Mouse (Mus musculus) E14TG2a.4 (cell line): ENCODE results near the gene Wwc2.
A peak's percentile ranks its signal among the peaks of the same experiment; 100 is the strongest.

ENCODE experiments used
- H3K27me3 ChIP-seq: 2 replicates; pipeline ENCODE4 v1.6.1; 2014; ENCODE audit warnings: low read length, control low read depth; ENCODE audit not compliant: insufficient read depth
- H3K36me3 ChIP-seq: 2 replicates; pipeline ENCODE4 v1.6.1; 2014; ENCODE audit warnings: low read length, control low read depth; ENCODE audit not compliant: insufficient read depth
- H3K4me1 ChIP-seq: replicated peaks from 2 replicates; pipeline ENCODE4 v1.6.1; 2014; ENCODE audit warnings: low read depth, low read length, control low read depth
- H3K4me3 ChIP-seq: replicated peaks from 2 replicates; pipeline ENCODE4 v1.5.1; 2014; ENCODE audit warnings: mild to moderate bottlenecking, low read length
- H3K9me3 ChIP-seq: 2 replicates; pipeline ENCODE4 v1.6.1; 2014; ENCODE audit warnings: low read length, control low read depth
- CTCF ChIP-seq: conservative IDR thresholded peaks from 2 replicates; pipeline ENCODE4 v1.5.1; 2014; ENCODE audit warnings: low read length
- NANOG ChIP-seq: IDR thresholded peaks from 2 replicates; pipeline ENCODE4 v1.6.1; 2014; ENCODE audit warnings: borderline replicate concordance, low read length, mixed read lengths
- POU5F1 ChIP-seq: IDR thresholded peaks from 2 replicates; pipeline ENCODE4 v1.6.1; 2014; ENCODE audit warnings: low read length, borderline replicate concordance

Gene Wwc2

DNA sequence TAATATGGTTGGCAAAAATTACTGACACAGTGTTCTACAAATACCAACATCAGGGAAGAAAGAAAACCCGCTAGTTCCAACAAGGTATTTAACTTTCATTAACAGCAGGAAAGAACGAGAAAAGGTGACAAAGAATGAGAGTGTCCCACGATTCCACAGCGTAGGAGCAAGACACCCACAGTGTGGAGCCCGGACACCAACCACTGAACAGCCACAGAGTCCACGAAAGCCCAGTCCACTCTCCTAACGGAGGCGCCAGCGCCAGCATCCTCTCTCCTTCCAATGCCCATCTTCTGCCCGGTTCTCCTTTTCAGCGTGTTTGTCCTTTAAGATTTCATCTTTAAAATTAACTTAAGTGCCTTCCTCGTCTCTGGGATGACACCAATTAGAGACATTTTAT lies 61.1 kb downstream of the Wwc2 start:
- TF ChIP-seq NANOG (no peak), POU5F1 (no peak), CTCF (no peak)
- Histone ChIP-seq H3K27me3 (no peaks in the 10 kb centered on the region), H3K9me3 (no peaks in the 10 kb centered on the region), H3K4me1 (peaks cover 32% of the 10 kb centered on the region), H3K4me3 (no peak overlapping the region), H3K36me3 (no peaks in the 10 kb centered on the region)

DNA sequence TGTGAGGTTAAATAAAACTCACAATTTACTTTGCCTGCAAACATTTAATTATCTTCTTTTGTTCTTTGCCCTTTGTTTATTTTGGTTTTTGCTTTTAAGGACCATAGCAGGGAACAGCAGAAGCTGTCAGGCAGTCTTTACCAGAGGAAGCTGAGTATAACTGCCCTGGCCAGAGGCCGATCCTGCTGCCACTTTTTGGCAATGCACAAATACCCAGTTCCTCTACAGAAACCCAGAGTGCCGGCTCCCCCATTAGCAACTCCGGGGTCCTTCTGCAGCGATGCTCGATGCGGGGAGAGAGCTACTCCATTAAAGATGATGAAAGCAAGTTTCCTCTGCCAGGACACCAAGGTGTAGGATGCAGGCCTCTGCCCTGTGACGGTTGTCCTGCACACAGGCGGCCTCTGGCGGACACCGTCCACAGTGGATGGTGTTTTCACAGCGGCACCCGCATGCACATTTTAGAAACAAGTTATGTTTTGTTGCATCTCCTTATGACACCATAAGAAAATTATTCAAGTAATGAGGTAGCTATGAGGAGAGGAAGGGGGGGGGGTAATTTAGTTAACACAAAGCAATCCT lies 62.0 kb downstream of the Wwc2 start:
- Histone ChIP-seq H3K4me3 (no peak overlapping the region), H3K36me3 (no peaks in the 10 kb centered on the region), H3K27me3 (no peaks in the 10 kb centered on the region), H3K4me1 (peaks cover 23% of the 10 kb centered on the region), H3K9me3 (no peaks in the 10 kb centered on the region)
- TF ChIP-seq NANOG = no peak
- TF ChIP-seq CTCF = no peak
- TF ChIP-seq POU5F1 = no peak

DNA sequence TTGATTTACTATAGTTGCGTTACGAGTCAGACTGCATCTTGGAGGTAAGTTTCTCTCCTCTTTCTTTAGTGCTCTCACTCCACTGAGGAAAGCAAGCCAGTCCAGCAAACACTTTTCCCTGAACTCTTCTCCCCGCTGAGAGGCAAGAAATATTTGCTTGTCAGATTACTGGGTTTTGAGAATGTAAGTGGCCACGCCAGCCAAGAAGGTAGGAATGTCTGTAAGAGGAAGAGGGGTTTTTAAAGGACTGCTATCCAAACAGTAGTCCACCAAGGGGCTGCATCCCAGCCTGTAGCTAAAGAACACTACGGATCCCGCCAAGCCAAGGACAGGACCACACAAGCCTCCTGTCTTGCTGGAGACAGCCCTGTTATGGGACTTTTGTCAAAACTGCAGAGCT lies 65.8 kb downstream of the Wwc2 start:
- no peaks in the 10 kb centered on the region for H3K27me3 ChIP-seq
- peaks cover 5% of the 10 kb centered on the region; the same call in 1 of the 2 replicates for H3K36me3 ChIP-seq
- H3K4me1 ChIP-seq = peaks cover 22% of the 10 kb centered on the region
- H3K4me3 ChIP-seq = no peak overlapping the region
- no peak for TF ChIP-seq NANOG
- no peak for TF ChIP-seq CTCF
- TF ChIP-seq POU5F1 = no peak
- no peaks in the 10 kb centered on the region for H3K9me3 ChIP-seq

DNA sequence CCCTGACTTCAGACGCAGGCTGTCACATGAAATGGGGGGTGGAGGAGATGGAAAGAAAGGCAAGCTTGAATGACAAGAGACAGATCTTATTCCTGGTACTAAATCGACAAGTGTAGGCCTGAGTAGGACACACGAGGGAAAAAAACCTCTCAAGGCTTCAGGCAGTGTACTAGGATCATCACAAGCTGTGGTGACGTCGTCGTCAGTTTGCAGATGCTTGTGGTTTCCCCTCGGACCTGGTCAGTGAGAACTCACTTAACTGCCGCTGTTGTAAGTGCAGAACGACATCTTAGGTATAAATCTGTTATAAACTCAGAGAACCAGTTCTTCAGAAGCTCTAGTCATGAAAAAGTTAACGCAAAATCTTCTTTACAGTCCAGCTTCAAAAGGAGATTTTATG lies 67.9 kb downstream of the Wwc2 start:
- Histone ChIP-seq H3K9me3 (no peaks in the 10 kb centered on the region), H3K27me3 (no peaks in the 10 kb centered on the region), H3K4me3 (no peak overlapping the region), H3K36me3 (peaks cover 7% of the 10 kb centered on the region; the same call in 1 of the 2 replicates), H3K4me1 (peaks cover 22% of the 10 kb centered on the region)
- no peak for TF ChIP-seq POU5F1
- no peak for TF ChIP-seq CTCF
- no peak for TF ChIP-seq NANOG

DNA sequence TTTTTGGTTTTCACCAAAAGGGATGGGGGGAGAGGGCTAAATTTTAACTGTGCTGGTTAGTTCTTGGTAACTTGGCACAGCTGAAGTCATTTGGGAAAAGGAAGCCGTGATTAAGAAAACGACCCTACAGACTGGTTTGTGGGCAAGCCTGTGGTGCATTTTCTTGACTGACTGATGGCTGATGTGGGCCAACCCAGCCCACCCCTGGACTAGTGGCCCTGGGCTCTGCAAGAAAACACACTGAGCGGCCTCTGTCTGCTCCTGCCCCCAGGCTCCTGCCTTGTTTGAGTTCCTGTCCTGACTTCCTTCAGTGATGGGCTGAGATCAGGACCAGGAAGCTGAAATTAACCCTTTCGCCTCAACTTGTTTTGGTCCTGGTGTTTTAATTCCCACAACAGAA lies 68.7 kb downstream of the Wwc2 start:
- Histone ChIP-seq H3K4me1 (peaks cover 26% of the 10 kb centered on the region), H3K9me3 (no peaks in the 10 kb centered on the region), H3K4me3 (no peak overlapping the region), H3K27me3 (no peaks in the 10 kb centered on the region), H3K36me3 (peaks cover 11% of the 10 kb centered on the region)
- no peak for TF ChIP-seq CTCF
- no peak for TF ChIP-seq POU5F1
- no peak for TF ChIP-seq NANOG

DNA sequence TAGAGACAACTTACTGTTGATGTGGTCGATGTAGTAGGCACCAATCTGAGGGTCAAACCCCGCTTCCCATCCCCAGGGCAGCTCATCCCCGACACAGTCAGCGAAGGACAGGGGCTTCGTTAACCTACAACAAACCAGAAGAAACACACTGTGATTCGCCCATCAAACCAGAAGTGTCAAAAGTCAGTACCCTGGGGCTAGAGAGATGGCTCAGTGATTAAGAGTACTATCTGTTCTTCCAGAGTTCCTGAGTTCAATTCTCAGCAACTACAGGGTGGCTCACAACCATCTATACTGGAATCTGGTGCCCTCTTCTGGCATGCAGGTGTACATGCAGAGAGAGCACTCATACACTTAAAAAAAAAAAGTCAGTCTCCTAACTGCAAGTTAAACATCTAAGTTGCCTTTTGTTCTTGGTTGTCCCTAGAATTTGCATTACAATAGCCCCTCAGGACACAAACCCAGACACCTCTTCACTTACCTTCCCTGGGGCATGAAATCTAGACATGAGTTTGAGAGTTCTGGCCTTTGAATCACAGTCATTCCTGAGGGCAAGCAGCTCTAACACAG lies 70.1 kb downstream of the Wwc2 start:
- no peaks in the 10 kb centered on the region for H3K9me3 ChIP-seq
- peaks cover 15% of the 10 kb centered on the region for H3K36me3 ChIP-seq
- H3K4me1 ChIP-seq = peaks cover 38% of the 10 kb centered on the region
- H3K27me3 ChIP-seq = no peaks in the 10 kb centered on the region
- TF ChIP-seq NANOG = peak; percentile 49
- peak; percentile 71 for TF ChIP-seq CTCF
- peak; percentile 88; the same call in 1 of the 2 replicates for TF ChIP-seq POU5F1
- H3K4me3 ChIP-seq = no peak overlapping the region

DNA sequence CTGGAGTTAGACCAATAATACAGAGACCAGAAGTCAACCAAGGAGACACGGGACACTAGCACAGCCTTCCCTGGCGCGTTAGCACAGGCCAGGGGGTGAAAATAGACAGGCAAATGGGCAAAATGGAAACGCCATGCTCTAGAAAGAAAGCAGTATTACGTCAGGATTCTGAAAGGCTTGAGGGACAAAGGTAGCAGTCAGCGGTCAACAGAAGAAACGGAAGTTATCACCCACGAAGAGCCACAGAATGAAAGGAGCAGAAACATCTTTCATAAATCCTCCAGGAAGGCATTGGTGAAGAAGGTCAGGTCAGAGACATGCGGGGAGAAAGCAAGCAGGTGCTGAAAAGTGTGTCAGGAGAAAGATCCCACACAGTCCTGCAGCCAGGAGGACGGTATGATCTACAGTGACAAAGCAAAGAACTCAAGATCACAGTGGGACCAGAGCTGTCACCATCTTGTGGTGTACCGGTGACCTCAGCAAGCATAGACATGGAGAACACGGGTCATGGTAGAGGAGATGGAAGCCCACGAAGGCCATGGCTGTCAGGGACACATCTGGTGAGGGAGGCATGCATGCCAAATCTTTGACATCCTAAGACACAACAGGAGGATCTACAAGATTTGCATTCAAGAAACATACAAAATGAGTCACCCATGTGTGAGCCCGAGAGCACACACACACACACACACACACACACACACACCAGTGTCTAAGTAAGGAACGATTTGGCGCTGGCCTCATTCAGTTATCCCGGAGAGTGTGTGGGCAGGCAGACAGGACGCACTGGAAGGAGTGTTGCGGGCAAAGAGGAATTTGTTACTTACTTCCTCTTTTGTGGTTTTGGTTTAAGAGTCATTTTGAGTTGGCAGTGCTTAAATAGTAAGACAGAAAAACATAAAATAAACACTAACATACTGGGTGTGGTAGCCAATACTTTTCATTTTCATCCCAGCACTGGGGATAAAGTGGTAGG lies 73.4 kb downstream of the Wwc2 start:
- Histone ChIP-seq H3K9me3 (no peaks in the 10 kb centered on the region), H3K27me3 (no peaks in the 10 kb centered on the region), H3K36me3 (peaks cover 15% of the 10 kb centered on the region), H3K4me3 (no peak overlapping the region), H3K4me1 (peaks cover 40% of the 10 kb centered on the region)
- TF ChIP-seq CTCF (no peak), NANOG (no peak), POU5F1 (no peak)

DNA sequence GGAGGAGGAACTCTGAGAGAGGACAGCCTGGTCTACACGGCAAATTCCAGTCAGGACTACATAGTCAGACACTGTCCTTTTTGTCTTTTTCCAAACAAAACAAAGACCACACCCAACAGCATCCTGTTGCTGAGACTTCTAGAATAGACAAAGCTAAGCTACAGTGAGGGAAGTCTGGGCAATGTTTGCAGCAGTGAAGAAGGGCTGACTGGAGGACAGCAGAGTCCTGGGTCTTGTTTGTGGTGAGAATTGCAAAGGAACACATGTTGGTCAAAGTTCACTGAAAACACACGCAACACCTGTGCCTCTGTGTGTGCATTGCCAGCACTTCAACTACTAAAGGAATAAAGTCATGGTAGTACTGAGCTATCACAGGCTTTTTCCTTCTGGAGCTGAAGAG lies 75.2 kb downstream of the Wwc2 start:
- peaks cover 28% of the 10 kb centered on the region for H3K4me1 ChIP-seq
- no peaks in the 10 kb centered on the region for H3K27me3 ChIP-seq
- TF ChIP-seq NANOG = no peak
- no peak for TF ChIP-seq CTCF
- no peak for TF ChIP-seq POU5F1
- H3K4me3 ChIP-seq = peak overlapping the region; percentile 39; the same call in 1 of the 2 replicates
- no peaks in the 10 kb centered on the region for H3K9me3 ChIP-seq
- peaks cover 15% of the 10 kb centered on the region for H3K36me3 ChIP-seq
